Mouse (Mus musculus): ENCODE measurements around the gene Adcy3. TPM values are rescaled to one million over a fixed set of nuclear protein-coding genes. Genes with fewer than 3 reads are reported as not detected.
A peak's percentile ranks its signal among the peaks of the same experiment; 100 is the strongest.

The Adcy3 gene
- polyA plus RNA-seq, 1 experiment from 2014 or later, result 14.4 TPM

GRCm38 (mm10) chr12:4179671-4180233 is 46.8 kb downstream of the Adcy3 start:
- Histone ChIP-seq H3K27me3 (ENCODE audit: insufficient read depth, low read length) (no peaks in the 10 kb centered on the region), H3K9me3 (ENCODE audit: low read depth, low read length) (no peaks in the 10 kb centered on the region), H3K9ac (no peak overlapping the region), H3K27ac (ENCODE audit: low read depth) (no peak overlapping the region), H3K4me2 (no peak overlapping the region), H3K36me3 (ENCODE audit: insufficient read depth) (no peaks in the 10 kb centered on the region), H3K4me3 (ENCODE audit: low read depth, low read length) (no peak overlapping the region), H3K4me1 (ENCODE audit: insufficient read depth) (0 out of 2 replicates have a peak, but pooled peaks cover 4% of the 10 kb centered on the region)
- 81% methylated on average over 6 of the region's 6 CpGs for WGBS
- TF ChIP-seq CTCF (IDR thresholded peaks at IDR 0.05; ENCODE audit: low read depth), result no peak
- no peak for ATAC-seq (ENCODE audit: insufficient read depth)
- DNase-seq, result no peak

- Histone ChIP-seq H3K4me3 (ENCODE audit: low read depth, low read length) (no peak overlapping the region), H3K4me1 (ENCODE audit: insufficient read depth) (0 out of 2 replicates have a peak, but pooled peaks cover 4% of the 10 kb centered on the region), H3K9me3 (ENCODE audit: low read depth, low read length) (no peaks in the 10 kb centered on the region), H3K9ac (no peak overlapping the region), H3K36me3 (ENCODE audit: insufficient read depth) (no peaks in the 10 kb centered on the region), H3K27ac (ENCODE audit: low read depth) (no peak overlapping the region), H3K27me3 (ENCODE audit: insufficient read depth, low read length) (no peaks in the 10 kb centered on the region), H3K4me2 (no peak overlapping the region)
- TF ChIP-seq CTCF (IDR thresholded peaks at IDR 0.05; ENCODE audit: low read depth), result no peak
- WGBS, result 54% methylated on average over 3 of the region's 3 CpGs
- no peak for DNase-seq
- ATAC-seq (ENCODE audit: insufficient read depth), result no peak
Observed at GRCm38 (mm10) chr12:4180507-4180906, 47.6 kb downstream of the Adcy3 start.

GRCm38 (mm10) chr12:4184648-4185047 is 51.7 kb downstream of the Adcy3 start:
- DNase-seq, result no peak
- Histone ChIP-seq H3K4me3 (ENCODE audit: low read depth, low read length) (no peak overlapping the region), H3K36me3 (ENCODE audit: insufficient read depth) (no peaks in the 10 kb centered on the region), H3K9me3 (ENCODE audit: low read depth, low read length) (no peaks in the 10 kb centered on the region), H3K4me2 (no peak overlapping the region), H3K9ac (no peak overlapping the region), H3K4me1 (ENCODE audit: insufficient read depth) (no peaks in the 10 kb centered on the region), H3K27me3 (ENCODE audit: insufficient read depth, low read length) (no peaks in the 10 kb centered on the region), H3K27ac (ENCODE audit: low read depth) (no peak overlapping the region)
- no peak for TF ChIP-seq CTCF (IDR thresholded peaks at IDR 0.05; ENCODE audit: low read depth)
- 59% methylated on average over 2 of the region's 2 CpGs for WGBS
- no peak for ATAC-seq (ENCODE audit: insufficient read depth)

GRCm38 (mm10) chr12:4188171-4189059 is 55.5 kb downstream of the Adcy3 start:
- no peak overlapping the region for H3K4me3 ChIP-seq (ENCODE audit: low read depth, low read length)
- no peaks in the 10 kb centered on the region for H3K27me3 ChIP-seq (ENCODE audit: insufficient read depth, low read length)
- TF ChIP-seq CTCF (IDR thresholded peaks at IDR 0.05; ENCODE audit: low read depth), result no peak
- 32% methylated on average over 14 of the region's 14 CpGs for WGBS
- peak overlapping the region; percentile 69 for H3K27ac ChIP-seq (ENCODE audit: low read depth)
- peak; percentile 79 for DNase-seq
- H3K9me3 ChIP-seq (ENCODE audit: low read depth, low read length), result no peaks in the 10 kb centered on the region
- H3K9ac ChIP-seq, result no peak overlapping the region
- peak; percentile 77 for ATAC-seq (ENCODE audit: insufficient read depth)
- H3K36me3 ChIP-seq (ENCODE audit: insufficient read depth), result 0 out of 2 replicates have a peak, but pooled peaks cover 3% of the 10 kb centered on the region
- H3K4me1 ChIP-seq (ENCODE audit: insufficient read depth), result peaks cover 14% of the 10 kb centered on the region; the same call in 1 of the 2 replicates
- H3K4me2 ChIP-seq, result no peak overlapping the region

GRCm38 (mm10) chr12:4189060-4189447 is 56.2 kb downstream of the Adcy3 start:
- Histone ChIP-seq H3K4me3 (ENCODE audit: low read depth, low read length) (no peak overlapping the region), H3K9ac (no peak overlapping the region), H3K4me2 (no peak overlapping the region), H3K27me3 (ENCODE audit: insufficient read depth, low read length) (no peaks in the 10 kb centered on the region), H3K4me1 (ENCODE audit: insufficient read depth) (peaks cover 16% of the 10 kb centered on the region; the same call in 1 of the 2 replicates), H3K36me3 (ENCODE audit: insufficient read depth) (0 out of 2 replicates have a peak, but pooled peaks cover 3% of the 10 kb centered on the region), H3K9me3 (ENCODE audit: low read depth, low read length) (no peaks in the 10 kb centered on the region), H3K27ac (ENCODE audit: low read depth) (no peak overlapping the region)
- WGBS, result 46% methylated on average over 5 of the region's 5 CpGs
- TF ChIP-seq CTCF (IDR thresholded peaks at IDR 0.05; ENCODE audit: low read depth), result peak; percentile 55
- peak; percentile 20 for DNase-seq
- no peak for ATAC-seq (ENCODE audit: insufficient read depth)

- peak; percentile 18 for DNase-seq
- WGBS, result 43% methylated on average over 6 of the region's 6 CpGs
- H3K27me3 ChIP-seq (ENCODE audit: insufficient read depth, low read length), result no peaks in the 10 kb centered on the region
- H3K9ac ChIP-seq, result no peak overlapping the region
- H3K27ac ChIP-seq (ENCODE audit: low read depth), result peak overlapping the region; percentile 73
- no peak overlapping the region for H3K4me2 ChIP-seq
- H3K9me3 ChIP-seq (ENCODE audit: low read depth, low read length), result no peaks in the 10 kb centered on the region
- H3K36me3 ChIP-seq (ENCODE audit: insufficient read depth), result peaks cover 12% of the 10 kb centered on the region
- H3K4me3 ChIP-seq (ENCODE audit: low read depth, low read length), result no peak overlapping the region
- ATAC-seq (ENCODE audit: insufficient read depth), result no peak
- TF ChIP-seq CTCF (IDR thresholded peaks at IDR 0.05; ENCODE audit: low read depth), result no peak
- peaks cover 16% of the 10 kb centered on the region; the same call in 1 of the 2 replicates for H3K4me1 ChIP-seq (ENCODE audit: insufficient read depth)
Observed at GRCm38 (mm10) chr12:4192514-4192913, 59.6 kb downstream of the Adcy3 start.
